Mouse (Mus musculus) kidney, postnatal 36 days (tissue): ENCODE results near the gene Traf3.
A peak's percentile ranks its signal among the peaks of the same experiment; 100 is the strongest.

ENCODE experiments used
- DNase-seq, 2 experiments: peaks; one replicate each; pipeline ENCODE4 v3.0.0; 2021 to 2022; ENCODE audit warnings: mixed read lengths in 2 of 2

Gene Traf3

DNA sequence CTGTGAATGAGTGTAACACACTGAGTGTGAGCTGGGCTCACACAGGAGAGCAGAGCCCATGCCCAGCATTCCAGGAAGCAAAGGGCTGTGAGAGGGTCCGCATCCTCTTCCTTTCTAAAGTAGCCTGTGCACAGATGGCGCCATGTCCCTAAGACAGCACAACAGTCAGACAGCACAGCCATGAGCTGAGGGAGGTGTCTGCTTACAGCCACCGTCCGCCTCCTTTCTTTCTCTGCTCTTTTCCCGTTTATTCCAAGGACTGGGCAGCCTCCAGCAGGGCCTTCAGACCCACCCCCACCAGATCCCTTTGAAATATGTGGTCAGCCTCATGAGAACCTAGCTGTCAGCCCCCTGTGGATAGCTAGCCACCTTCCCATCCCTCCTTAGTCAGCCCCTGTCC is 99.0 kb downstream of the Traf3 start:
- DNase-seq: no peak

- DNase-seq: no peak
Measured at GRCm38 (mm10) chr12:111266592-111266991, 100.4 kb downstream of the Traf3 start.

DNA sequence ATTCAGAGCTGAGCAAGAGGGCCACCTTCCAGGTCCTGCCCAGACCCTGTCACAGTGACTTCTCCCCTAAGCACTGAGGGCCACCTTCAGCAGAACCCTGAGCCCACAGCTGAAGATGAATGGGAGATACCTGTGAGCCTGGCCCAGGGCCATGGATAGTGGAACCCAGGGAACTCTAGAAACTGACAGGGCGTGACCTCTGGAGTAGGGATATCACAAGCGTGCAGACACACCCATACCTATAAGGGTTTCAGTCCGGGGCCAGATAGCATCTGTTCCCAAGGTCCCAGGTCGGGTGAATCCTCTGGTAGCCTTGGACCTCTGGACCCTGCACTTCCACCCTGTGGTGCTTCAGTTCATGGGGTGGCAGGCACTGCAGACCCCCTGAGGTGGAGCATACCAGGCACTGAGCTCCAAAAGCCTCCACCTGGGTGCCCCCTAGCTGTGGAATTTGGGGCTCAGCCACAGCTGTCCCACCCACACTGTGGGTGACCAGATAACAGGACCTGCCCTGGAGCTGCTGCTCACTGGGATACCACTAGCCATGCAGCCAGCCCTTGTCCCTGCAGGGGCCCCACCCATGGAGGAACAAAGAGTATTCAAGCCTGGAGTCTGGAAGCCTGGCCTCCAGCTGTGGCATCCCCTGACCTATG is 101.6 kb downstream of the Traf3 start:
- no peak for DNase-seq

- peak; percentile 88 to 91 for DNase-seq
Measured at GRCm38 (mm10) chr12:111270629-111271277, 104.6 kb downstream of the Traf3 start, which contains the start of gene Amn. Gene Amn, plus strand, starts transcription at chr12:111271095.

GRCm38 (mm10) chr12:111271406-111271805 is 105.2 kb downstream of the Traf3 start:
- DNase-seq: no peak

DNA sequence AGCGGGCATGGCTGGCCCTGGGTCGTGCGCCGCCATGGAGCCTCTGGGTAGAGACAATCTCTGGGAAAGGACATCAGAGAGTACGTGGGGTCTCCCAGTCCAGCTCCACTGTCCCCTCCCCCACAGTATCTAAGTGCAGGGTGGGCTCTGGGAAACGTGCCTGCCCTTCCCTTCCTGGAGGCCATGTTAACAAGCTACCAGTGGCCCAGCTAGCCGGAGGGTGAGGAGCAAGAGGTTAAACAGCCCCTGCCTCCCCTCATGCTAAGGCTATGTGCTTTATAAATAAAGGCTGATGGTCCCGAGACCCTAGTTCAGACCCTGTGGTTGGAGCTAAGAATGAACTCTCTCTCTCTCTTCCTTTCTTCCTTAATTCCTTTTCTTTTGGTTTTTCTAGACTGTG is 105.8 kb downstream of the Traf3 start:
- DNase-seq: no peak

DNA sequence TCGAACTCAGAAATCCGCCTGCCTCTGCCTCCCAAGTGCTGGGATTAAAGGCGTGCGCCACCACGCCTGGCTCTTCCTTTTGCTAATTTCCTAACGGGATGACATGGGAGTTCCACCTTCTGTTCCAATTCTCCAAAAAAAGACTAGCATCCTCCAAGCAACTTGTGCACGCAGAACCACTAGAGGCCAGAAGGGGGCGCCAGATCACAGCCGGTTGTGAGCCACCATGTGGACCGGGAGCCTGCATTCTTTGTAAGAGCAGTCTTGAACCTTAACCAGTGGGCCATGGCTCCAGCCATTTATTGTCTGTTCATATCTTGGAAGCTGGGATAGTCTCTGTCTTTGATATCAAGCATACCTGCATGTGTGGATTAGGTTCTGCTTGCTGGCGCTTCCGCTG is 106.2 kb downstream of the Traf3 start:
- DNase-seq: peak; percentile 87 to 93

DNA sequence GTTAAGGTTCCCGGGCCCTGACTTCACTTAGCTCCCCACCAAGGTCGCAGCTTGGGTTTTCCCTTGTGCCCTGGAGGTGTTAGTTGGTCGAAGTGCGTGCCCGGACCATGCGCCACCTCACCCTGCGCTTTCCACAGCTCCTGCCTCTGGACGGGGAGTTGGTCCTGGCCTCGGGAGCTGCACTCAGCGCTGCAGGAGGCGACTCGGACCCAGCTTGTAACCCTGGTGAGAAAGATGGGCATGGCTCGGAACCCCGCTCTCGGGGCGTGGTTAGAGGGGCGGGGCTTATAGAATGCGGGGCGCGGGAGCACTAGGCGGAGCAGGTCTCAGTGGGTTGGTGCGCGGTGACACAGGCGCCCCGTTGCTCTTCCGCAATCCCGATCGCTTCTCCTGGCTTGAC is 107.8 kb downstream of the Traf3 start:
- no peak for DNase-seq

- no peak for DNase-seq
Measured at GRCm38 (mm10) chr12:111274447-111275149, 108.4 kb downstream of the Traf3 start.

DNA sequence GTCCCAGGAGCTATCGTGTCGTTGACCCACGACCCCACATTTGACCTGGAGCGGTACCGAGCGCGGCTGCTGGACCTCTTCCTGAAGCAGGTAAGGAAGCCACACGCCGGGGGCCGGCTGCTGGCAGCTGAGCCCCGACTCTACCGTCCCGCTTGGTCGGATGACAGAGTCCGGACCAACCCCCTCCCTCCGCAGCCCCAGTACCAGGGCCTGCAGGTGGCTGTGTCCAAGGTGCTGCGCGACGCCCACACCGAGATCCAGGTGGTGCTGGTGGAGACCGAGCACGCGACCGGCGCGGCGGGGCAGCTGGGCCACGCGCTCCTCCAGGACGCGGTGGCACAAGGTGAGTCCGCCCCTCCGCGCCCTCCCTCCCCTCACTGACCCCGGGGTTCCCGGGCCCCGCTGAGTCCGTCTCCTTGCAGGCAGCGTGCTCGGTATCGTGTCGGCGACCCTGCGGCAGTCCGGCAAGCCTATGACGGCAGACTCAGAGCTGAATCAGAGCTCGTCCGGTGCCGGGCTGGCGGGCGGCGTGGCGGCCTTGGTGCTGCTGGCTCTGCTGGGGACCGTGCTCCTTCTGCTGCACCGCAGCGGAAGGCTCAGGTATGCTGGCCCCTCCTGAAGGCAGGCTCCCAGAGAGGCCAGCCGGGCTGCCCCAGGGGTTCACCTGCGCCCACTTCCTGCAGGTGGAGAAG is 109.1 kb downstream of the Traf3 start:
- peak in 1 of 2 experiments; percentile 36 for DNase-seq

DNA sequence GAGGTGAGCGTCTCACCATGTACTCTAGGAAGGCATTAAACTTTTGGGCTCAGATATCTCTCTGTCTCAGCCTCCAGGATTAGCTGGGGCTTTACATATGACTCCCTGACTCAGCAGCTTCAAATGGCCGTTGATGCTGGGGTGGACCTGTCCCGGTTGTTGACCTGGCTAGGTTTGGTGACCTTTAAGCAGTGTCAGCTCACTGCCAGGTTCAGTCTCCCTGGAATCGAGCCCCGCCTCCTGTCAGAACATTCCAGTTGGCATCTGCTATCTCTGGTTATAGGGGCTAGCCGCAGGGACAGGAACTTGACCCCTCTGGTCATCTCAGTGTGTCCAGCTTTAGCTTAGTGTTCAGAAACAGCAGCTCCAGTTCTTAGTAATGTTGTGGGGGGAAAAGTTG is 110.2 kb downstream of the Traf3 start:
- peak; percentile 54 to 63 for DNase-seq

DNA sequence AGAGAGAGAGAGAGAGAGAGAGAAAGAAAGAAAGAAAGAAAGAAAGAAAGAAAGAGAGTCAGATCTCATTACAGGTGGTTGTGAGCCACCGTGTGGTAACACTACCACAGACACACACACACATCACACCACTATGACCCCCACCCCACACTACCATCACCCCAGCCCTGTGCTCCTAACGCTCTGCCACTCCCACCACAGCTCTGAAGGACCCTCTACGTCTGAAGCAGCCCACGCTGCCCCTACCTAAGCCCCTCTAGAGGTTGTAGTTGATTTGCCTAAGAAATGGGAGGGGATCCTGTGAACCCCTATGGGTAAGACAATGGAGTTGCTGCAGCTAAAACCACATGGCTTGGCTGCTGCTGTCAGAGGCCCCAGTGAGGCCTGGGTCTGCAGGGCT is 117.4 kb downstream of the Traf3 start:
- no peak for DNase-seq

GRCm38 (mm10) chr12:111284532-111284931 is 118.4 kb downstream of the Traf3 start:
- peak in 1 of 2 experiments; percentile 47 for DNase-seq

DNA sequence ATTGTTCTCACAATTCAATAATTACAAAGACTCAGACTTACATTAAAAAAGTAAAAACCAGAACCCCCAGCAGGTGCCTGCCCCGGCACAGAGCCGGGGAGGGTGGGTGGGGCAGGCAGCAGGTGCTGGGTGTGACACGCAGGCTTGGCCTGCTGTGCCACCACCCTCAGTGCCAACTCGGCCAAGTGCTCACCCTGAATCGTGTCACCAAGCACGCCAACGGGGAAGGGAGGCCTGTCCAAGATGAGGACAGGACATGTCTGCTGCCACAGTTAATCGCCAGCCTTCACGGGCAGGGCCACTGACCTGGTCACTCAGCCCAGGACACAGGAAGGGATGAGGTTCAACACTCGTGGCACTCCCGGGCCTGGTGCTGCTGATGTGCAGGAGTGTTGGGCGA is 126.9 kb downstream of the Traf3 start:
- DNase-seq: no peak

GRCm38 (mm10) chr12:111301322-111302017 is 135.3 kb downstream of the Traf3 start:
- DNase-seq: no peak

GRCm38 (mm10) chr12:111302018-111302345 is 135.8 kb downstream of the Traf3 start:
- DNase-seq: no peak

DNA sequence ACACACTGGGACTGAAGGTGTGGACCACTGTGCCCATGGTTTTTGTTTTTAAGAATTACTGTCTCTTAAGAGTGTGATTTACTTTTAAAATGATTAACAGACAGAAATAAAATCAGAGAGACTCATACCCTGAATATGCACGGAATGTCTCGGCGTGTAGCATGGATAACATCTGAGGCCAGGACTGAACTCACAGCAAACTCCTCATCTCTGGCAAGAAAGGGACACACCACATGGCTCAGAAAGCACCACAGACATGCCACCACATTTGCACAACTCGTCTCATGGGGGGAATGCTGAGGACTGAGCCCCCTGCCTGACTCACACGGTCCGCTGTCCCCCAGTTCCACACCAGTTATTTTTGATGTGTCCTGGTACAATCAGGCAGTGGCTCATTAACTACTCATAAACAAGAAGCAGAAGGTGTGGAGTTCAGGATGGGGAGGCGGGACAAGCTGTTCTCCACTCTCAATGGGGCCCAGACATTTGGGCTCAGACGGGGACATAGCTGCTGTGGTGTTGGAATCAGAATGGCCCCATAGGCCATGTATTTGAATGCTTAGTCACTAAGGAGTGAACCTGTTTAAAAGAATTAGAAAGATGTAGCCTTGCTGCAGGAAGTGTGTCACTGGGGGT is 137.7 kb downstream of the Traf3 start:
- DNase-seq: no peak

DNA sequence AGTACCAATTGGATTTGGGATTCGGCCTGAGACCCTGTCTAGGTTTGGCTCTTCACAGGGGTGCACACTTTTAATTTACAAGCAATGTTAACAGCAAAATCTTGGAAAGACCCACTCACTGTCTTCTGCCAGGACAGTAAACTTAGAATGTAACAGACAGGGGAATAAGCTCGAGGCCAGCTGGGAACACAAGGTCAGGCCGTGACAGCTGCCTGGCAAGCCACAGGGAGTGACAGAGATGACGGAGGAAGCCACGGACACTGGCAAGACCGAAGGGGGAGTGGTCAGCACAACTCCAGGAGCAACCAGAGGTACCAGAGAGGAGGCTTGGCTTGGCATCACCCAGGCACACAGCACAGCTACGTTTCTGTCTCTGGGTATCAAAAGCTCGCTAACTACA is 140.7 kb downstream of the Traf3 start:
- DNase-seq: peak in 1 of 2 experiments; percentile 31

DNA sequence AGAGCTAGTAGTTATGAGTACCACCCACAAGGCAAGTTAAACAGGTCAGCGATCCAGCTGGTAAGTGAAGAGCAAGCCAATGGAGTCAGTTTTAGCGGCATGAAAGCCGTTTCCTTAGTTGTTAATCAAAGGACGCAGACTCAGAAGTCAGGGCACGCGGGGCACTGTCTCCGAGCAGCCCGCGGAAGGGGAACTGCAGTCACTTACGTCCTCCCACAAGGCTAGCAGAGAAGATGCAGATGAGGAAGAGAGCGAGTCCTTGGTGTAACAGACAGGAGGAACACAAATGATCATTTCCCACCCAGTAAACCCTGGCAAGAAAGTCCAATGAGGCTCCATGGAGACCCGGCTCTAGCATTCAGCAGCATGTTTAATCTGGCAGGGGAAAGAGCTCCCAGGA is 143.1 kb downstream of the Traf3 start:
- DNase-seq: no peak

DNA sequence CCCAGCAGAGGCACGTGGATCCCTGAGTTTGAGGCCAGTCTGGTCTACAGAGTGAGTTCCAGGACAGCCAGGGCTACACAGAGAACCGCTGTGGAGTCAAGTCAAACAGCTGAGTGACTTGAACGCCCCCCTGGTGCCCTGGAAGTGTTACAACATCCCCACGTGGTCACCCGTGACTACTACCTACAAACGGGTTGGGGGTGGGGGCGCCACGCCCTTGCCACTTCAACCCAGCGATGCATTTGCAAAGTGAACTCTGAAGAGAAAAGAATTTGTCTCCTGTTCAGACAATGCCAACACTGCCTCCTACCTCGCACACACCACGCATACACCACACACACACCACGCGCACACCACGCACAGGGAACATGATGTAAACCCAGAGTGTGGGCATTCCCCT is 143.8 kb downstream of the Traf3 start:
- no peak for DNase-seq

DNA sequence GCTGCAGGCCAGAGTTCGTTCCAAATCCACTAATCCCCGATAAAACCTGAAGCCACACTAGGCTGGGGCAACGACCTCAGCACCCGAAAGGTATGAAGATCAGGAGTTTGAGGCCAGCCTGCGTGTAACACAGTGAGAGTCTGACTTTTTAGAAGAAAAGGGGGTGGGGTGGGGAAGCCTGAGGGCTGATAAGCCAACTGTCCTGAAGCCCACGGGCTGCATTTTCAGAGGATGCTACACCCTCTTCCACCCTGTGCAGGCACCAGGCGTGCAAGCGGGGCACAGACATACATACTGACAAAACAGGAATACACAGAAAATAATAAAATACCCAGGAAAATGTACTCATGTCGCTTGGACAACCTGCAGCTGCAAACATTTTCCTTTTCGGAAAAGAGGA is 145.6 kb downstream of the Traf3 start:
- no peak for DNase-seq

DNA sequence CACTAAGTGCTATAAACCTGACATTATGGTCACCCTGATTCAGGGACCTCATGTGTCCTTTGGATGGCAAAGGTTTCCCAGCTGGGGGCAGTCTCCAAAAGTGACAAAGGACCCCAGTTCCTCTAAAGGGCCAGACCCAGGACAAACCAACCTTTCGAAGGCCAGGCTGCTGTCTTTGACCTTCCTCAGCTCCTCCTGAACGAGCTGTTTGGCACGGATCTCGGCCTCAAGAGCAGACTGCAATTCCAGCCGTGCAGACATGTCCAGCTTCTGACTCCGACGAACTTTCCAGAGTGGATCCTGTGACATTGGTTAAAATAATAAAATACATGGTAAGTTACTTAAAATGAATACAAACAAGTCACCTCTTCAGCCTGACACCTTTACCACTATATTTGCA is 148.1 kb downstream of the Traf3 start:
- no peak for DNase-seq
